Mouse (Mus musculus): ENCODE measurements around the gene Kcna1.

Kcna1 gene

DNA sequence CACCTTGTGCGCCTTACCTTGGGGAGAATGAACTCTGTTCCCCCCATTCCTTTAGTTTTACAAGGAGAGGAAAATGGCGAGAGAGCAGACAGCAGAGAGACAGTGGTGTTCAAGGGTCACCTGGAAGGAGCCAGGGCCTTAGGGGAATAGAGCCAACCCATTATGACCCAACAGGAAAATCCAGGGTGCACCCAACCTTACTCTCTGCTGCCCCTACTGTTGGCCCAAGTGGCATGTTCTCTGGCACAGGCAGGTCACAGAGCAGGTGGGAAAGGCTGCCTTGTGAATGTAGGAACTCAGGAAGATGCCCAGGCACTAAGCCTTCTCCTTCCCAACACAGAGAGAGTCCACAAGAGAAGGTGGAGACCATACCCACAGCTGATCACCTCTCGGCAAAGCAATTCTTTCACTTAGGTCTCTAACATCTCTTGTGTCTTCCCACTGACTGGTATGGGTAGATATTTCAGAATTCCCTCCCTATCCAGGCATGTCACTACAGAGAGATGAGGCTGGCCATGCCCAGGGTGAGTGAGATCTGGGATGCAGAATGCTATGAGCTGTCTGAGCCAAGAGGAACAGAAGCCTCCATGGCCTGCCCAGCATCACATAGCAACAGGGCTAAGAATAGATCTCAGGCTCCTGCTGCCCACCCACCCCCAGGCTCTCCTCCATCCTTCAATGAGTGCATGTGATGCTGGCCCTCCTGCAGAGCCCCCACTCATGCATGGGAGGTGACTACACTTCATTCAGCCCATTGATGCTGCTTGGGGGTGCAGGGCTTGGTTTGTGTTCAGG is 46.8 kb downstream of the Kcna1 start:
- DNase-seq (ENCODE audit: low read depth, low spot score), result no peak

DNA sequence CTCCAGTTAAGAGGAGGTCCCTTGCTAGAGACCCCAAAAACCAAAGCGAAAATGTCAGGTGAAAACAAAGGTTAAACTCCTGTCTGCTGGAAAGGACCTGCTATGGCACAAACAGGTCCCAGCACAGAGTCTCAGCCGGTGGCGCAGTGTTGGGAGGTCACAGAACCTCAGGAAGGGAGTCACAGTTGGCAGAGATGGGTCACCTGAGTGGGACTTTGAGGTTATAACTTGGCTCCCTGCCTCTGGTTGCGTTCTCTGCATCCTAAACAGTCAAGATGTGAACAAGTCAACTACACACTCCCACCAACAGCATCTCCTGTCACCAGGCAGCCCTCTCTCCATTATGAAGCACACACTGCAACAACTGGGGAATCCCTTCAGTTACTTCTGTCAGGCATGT is 48.4 kb downstream of the Kcna1 start:
- DNase-seq (ENCODE audit: low read depth, low spot score), result no peak

- no peak for DNase-seq (ENCODE audit: low read depth, low spot score)
Observed at GRCm38 (mm10) chr6:126595805-126596629, 50.2 kb downstream of the Kcna1 start.

- no peak for DNase-seq (ENCODE audit: low read depth, low spot score)
Observed at GRCm38 (mm10) chr6:126595130-126595529, 51.1 kb downstream of the Kcna1 start.

- DNase-seq (ENCODE audit: low read depth, low spot score), result no peak
Observed at GRCm38 (mm10) chr6:126594365-126594764, 51.8 kb downstream of the Kcna1 start.

DNA sequence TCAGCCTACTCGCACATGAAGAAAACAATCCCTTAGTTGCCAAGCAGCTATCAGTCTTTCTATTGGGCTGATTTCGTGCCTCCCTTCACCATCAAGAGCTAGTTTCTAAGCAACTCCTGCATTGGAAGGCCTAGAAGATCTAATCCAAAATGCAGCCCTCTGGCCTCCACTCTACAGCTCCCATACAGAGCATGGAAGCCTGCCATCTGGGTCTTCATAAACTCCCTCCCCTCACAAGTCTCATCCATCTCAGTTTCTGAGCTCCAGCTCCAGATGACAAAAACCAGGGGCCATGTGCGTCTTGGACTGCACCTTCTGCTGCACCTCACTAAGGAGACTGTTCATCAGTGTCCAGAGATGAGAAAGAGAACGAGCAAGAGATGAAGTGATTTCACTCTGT is 52.8 kb downstream of the Kcna1 start:
- no peak for DNase-seq (ENCODE audit: low read depth, low spot score)
